Mouse (Mus musculus) frontal cortex, postnatal 25 days (tissue): ENCODE data around the gene Ybx2.

Experiments
- DNase-seq, 2 experiments: peaks; one replicate each; pipeline ENCODE4 v3.0.0; 2022; ENCODE audit warnings: low spot score in 2 of 2

Gene Ybx2

GRCm38 (mm10) chr11:69935137-69935879 lies at the start of gene Ybx2:
Ybx2 (plus strand) TSS chr11:69935796.
- peak; percentile 67 to 76 for DNase-seq

GRCm38 (mm10) chr11:69886907-69887635 lies 48.5 kb upstream of the Ybx2 start:
- DNase-seq, result no peak

- no peak for DNase-seq
Observed at GRCm38 (mm10) chr11:69891482-69891881, 44.1 kb upstream of the Ybx2 start.

- no peak for DNase-seq
Observed at GRCm38 (mm10) chr11:69894671-69895070, 40.9 kb upstream of the Ybx2 start.

GRCm38 (mm10) chr11:69895291-69895690 lies 40.3 kb upstream of the Ybx2 start, which contains the start of gene Acap1:
Acap1 (minus strand) TSS chr11:69895539.
- DNase-seq, result no peak

GRCm38 (mm10) chr11:69899870-69900269 lies 35.7 kb upstream of the Ybx2 start:
- no peak for DNase-seq

- DNase-seq, result peak; percentile 69 to 76
Observed at GRCm38 (mm10) chr11:69900471-69901405, 34.9 kb upstream of the Ybx2 start, which contains the start of the genes 2810408A11Rik and Neurl4. 2810408A11Rik (minus strand) TSS chr11:69900987. Neurl4 (plus strand) TSS chr11:69901072.

- DNase-seq, result peak; percentile 94
Observed at GRCm38 (mm10) chr11:69901406-69901846, 34.2 kb upstream of the Ybx2 start.

GRCm38 (mm10) chr11:69901993-69902392 lies 33.6 kb upstream of the Ybx2 start:
- no peak for DNase-seq

- no peak for DNase-seq
Observed at GRCm38 (mm10) chr11:69902972-69903371, 32.6 kb upstream of the Ybx2 start.

- no peak for DNase-seq
Observed at GRCm38 (mm10) chr11:69904311-69904710, 31.3 kb upstream of the Ybx2 start.

- no peak for DNase-seq
Observed at GRCm38 (mm10) chr11:69908645-69909044, 27.0 kb upstream of the Ybx2 start.

GRCm38 (mm10) chr11:69909174-69909573 lies 26.4 kb upstream of the Ybx2 start:
- no peak for DNase-seq

GRCm38 (mm10) chr11:69910177-69910576 lies 25.4 kb upstream of the Ybx2 start:
- DNase-seq, result no peak

GRCm38 (mm10) chr11:69910781-69911560 lies 24.6 kb upstream of the Ybx2 start:
- no peak for DNase-seq

- no peak for DNase-seq
Observed at GRCm38 (mm10) chr11:69911701-69912100, 23.9 kb upstream of the Ybx2 start.

- DNase-seq, result no peak
Observed at GRCm38 (mm10) chr11:69912716-69913530, 22.7 kb upstream of the Ybx2 start.

- peak; percentile 89 to 91 for DNase-seq
Observed at GRCm38 (mm10) chr11:69913554-69914371, 21.8 kb upstream of the Ybx2 start, which contains the start of gene Gps2. Gps2 (plus strand) TSS chr11:69913888.

GRCm38 (mm10) chr11:69914372-69914764 lies 21.2 kb upstream of the Ybx2 start:
- no peak for DNase-seq
